Mouse (Mus musculus) gastrocnemius, postnatal 36 days (tissue): Measurements from ENCODE around the gene Tex19.2. TPM values are rescaled to one million over a fixed set of nuclear protein-coding genes. Genes with fewer than 3 reads are reported as not detected.
"Not testable (repeated sequence)": the region's sequence is repeated elsewhere in the genome, so short reads cannot be mapped to it uniquely, and the experiment has no call there.

Experiments used
- DNase-seq, 2 experiments: peaks; one replicate each; pipeline ENCODE4 v3.0.0; 2022
- intact Hi-C: fragments of 180-260 bp; cut with DNase I; formaldehyde crosslinking; loops from one replicate; pipeline ENCODE4 v1.15.1; 2025
- total RNA-seq, 2 experiments: library from RNA; stranded (reverse); gene quantifications; 2 replicates each; pipeline ENCODE4 v1.2.3; 2021

The Tex19.2 gene
- total RNA-seq, 2 experiments from 2014 or later, result not detected

- intact Hi-C loops, result not testable (repeated sequence)
Measured at GRCm38 (mm10) chr11:121069662-121070061, 48.8 kb downstream of the Tex19.2 start.

GRCm38 (mm10) chr11:121067895-121068294, 50.6 kb downstream of the Tex19.2 start:
- DNase-seq, result no peak
- intact Hi-C loops, result no loop called here

More at GRCm38 (mm10) chr11:121069662-121070061, 48.8 kb downstream of the Tex19.2 start:
- DNase-seq, result not testable (repeated sequence)

Other genes with a start within 250 kb of the Tex19.2 start
- 1 to 10 TPM; 4.1 to 4.9 TPM for gene Ccdc57, start 185.8 kb downstream of the Tex19.2 start, total RNA-seq
- gene Slc16a3, start 170.2 kb downstream of the Tex19.2 start, total RNA-seq, result 100 to 1,000 TPM; 365 to 521 TPM
- gene Csnk1d, start 127.3 kb downstream of the Tex19.2 start, total RNA-seq, result 10 to 100 TPM; 51.6 to 54.5 TPM
- gene Cd7, start 79.3 kb downstream of the Tex19.2 start, total RNA-seq, result not detected
- not detected for gene Sectm1b, start 55.1 kb downstream of the Tex19.2 start, total RNA-seq
- gene Sectm1a, start 37.5 kb downstream of the Tex19.2 start, total RNA-seq, result not detected
- not detected for gene Tex19.1, start 27.5 kb upstream of the Tex19.2 start, total RNA-seq
- gene Uts2r, start 41.6 kb upstream of the Tex19.2 start, total RNA-seq, result 1 to 10 TPM; 1.4 to 1.5 TPM
- 1 to 10 TPM; 6.8 to 7.5 TPM for gene Hexdc, start 85.8 kb upstream of the Tex19.2 start, total RNA-seq
- gene Ogfod3, start 86.0 kb upstream of the Tex19.2 start, total RNA-seq, result 10 to 100 TPM; 11.0 to 12.0 TPM
- 1 to 10 TPM; 2.5 to 2.7 TPM for gene Cybc1, start 110.6 kb upstream of the Tex19.2 start, total RNA-seq
- 100 to 1,000 TPM in 1 of 2 experiments, 10 to 100 TPM in 1; 94.7 to 102 TPM for gene Narf, start 118.6 kb upstream of the Tex19.2 start, total RNA-seq
- gene Foxk2, start 141.3 kb upstream of the Tex19.2 start, total RNA-seq, result 10 to 100 TPM; 24.6 to 24.9 TPM
- gene Wdr45b, start 235.8 kb upstream of the Tex19.2 start, total RNA-seq, result 10 to 100 TPM; 16.5 to 17.9 TPM